Mouse (Mus musculus) olfactory bulb, adult 2 months (tissue): Measurements from ENCODE around the gene Gnmt. TPM values are rescaled to one million over a fixed set of nuclear protein-coding genes. Genes with fewer than 3 reads are reported as not detected.

Source experiments
- H3K27ac ChIP-seq: fragments of 200-500 bp; 2 replicates; pipeline ENCODE4 v1.5.1; 2012; ENCODE audit warnings: low read depth, low read length; ENCODE audit not compliant: insufficient read depth
- H3K4me1 ChIP-seq: fragments of 200-500 bp; 2 replicates; pipeline ENCODE4 v1.6.1; 2012; ENCODE audit warnings: low read length; ENCODE audit not compliant: control insufficient read depth, insufficient read depth
- H3K4me3 ChIP-seq: fragments of 200-500 bp; 2 replicates; pipeline ENCODE4 v1.5.1; 2012; ENCODE audit warnings: mild to moderate bottlenecking, low read depth, low read length, moderate library complexity; ENCODE audit not compliant: insufficient read depth
- CTCF ChIP-seq: fragments of 200-500 bp; IDR thresholded peaks from 2 replicates; pipeline ENCODE4 v1.5.1; 2012; ENCODE audit warnings: low read depth, mild to moderate bottlenecking, low read length, moderate library complexity; ENCODE audit not compliant: insufficient read depth
- POLR2A ChIP-seq: fragments of 200-500 bp; IDR thresholded peaks from 2 replicates; pipeline ENCODE4 v1.6.1; 2012; ENCODE audit warnings: mild to moderate bottlenecking, low read depth, low read length, moderate library complexity; ENCODE audit not compliant: insufficient read depth
- WGBS: fragments of 180-500 bp; shearing (Covaris S2); methylation state at CpG from one replicate; pipeline ENCODE4 v1.1.7; 2018; 5-methylcytosine and 5-hydroxymethylcytosine counted together
- polyA plus RNA-seq: library from polyadenylated mRNA; stranded (reverse); fragments of >200 nt; gene quantifications from 2 replicates; pipeline ENCODE4 v1.2.4, GENCODE M21; 2012; ENCODE audit warnings: low replicate concordance; ENCODE audit not compliant: missing spikeins, insufficient read depth, insufficient read length

Gnmt gene
- polyA plus RNA-seq, 1 experiment = not detected

GRCm38 (mm10) chr17:46747806-46748205, 18.8 kb upstream of the Gnmt start:
- WGBS = 95% methylated on average over 2 of the region's 2 CpGs
- no peak overlapping the region for H3K4me3 ChIP-seq
- TF ChIP-seq POLR2A (no peak), CTCF (no peak)

GRCm38 (mm10) chr17:46747234-46747633, 18.3 kb upstream of the Gnmt start:
- TF ChIP-seq POLR2A (no peak), CTCF (no peak)
- Histone ChIP-seq H3K27ac (no peak overlapping the region), H3K4me1 (peaks cover 9% of the 10 kb centered on the region; the same call in 1 of the 2 replicates), H3K4me3 (no peak overlapping the region)
- WGBS = 78% methylated on average over 8 of the region's 8 CpGs

More at GRCm38 (mm10) chr17:46747806-46748205, 18.8 kb upstream of the Gnmt start:
- H3K27ac ChIP-seq = no peak overlapping the region
- H3K4me1 ChIP-seq = peaks cover 9% of the 10 kb centered on the region; the same call in 1 of the 2 replicates

- no peak for TF ChIP-seq CTCF
- no peak for TF ChIP-seq POLR2A
- Histone ChIP-seq H3K4me3 (no peak overlapping the region), H3K4me1 (peaks cover 4% of the 10 kb centered on the region; the same call in 1 of the 2 replicates), H3K27ac (no peak overlapping the region)
- 90% methylated on average over 2 of the region's 2 CpGs for WGBS
Measured at GRCm38 (mm10) chr17:46745506-46745905, 16.5 kb upstream of the Gnmt start.

GRCm38 (mm10) chr17:46742986-46743385, 14.0 kb upstream of the Gnmt start:
- TF ChIP-seq CTCF (no peak), POLR2A (no peak)
- Histone ChIP-seq H3K27ac (no peak overlapping the region), H3K4me3 (no peak overlapping the region), H3K4me1 (no peaks in the 10 kb centered on the region)
- 64% methylated on average over 9 of the region's 9 CpGs for WGBS

DNA sequence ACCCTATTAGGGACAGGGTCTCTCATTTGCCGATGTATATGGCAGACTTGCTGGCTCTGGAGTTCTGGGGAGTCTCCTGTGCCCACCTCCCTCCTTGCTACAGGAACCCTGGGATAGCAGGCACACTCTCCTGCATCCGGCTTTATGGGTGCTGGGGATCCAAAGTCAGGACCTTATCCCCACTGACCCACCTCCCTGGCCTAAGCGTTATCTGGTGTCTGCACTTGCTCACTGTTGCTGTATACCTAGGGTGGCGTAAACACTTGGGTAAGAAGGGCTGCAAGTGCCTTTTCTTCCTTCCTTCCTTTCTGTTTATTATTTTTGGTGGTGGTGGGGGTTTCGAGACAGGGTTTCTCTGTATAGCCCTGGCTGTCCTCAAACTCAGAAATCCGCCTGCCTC, 12.3 kb upstream of the Gnmt start:
- H3K27ac ChIP-seq = no peak overlapping the region
- no peak for TF ChIP-seq CTCF
- 94% methylated on average over 6 of the region's 6 CpGs for WGBS
- H3K4me1 ChIP-seq = no peaks in the 10 kb centered on the region
- H3K4me3 ChIP-seq = no peak overlapping the region

GRCm38 (mm10) chr17:46736160-46736559, 7.2 kb upstream of the Gnmt start:
- Histone ChIP-seq H3K4me1 (no peaks in the 10 kb centered on the region), H3K27ac (no peak overlapping the region), H3K4me3 (no peak overlapping the region)
- TF ChIP-seq CTCF (no peak), POLR2A (no peak)
- 59% methylated on average over 9 of the region's 10 CpGs for WGBS

DNA sequence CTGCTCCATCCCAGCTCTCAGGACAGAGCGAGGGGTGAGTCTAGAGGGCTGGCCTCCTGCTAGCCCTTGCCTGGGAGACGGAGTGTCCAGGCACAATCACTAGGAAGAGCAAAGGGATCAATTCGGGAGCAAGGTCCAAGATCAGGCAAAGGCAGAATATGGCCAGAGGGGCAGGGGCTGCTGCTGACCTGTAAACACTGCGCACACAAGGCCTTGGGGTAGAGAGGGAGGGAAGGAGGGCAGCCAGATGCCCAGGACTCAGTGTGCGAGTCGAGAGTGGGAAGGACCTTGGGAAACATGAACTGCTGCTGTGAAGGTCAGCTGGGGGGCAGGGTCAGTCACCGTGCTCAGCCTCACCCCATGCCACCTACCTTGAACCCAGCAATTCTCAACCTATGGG, 6.3 kb upstream of the Gnmt start:
- H3K27ac ChIP-seq = no peak overlapping the region
- H3K4me1 ChIP-seq = no peaks in the 10 kb centered on the region
- WGBS = 87% methylated on average over 7 of the region's 7 CpGs
- TF ChIP-seq POLR2A (no peak), CTCF (no peak)
- no peak overlapping the region for H3K4me3 ChIP-seq

- Histone ChIP-seq H3K4me3 (no peak overlapping the region), H3K27ac (no peak overlapping the region), H3K4me1 (peaks cover under 1% of the 10 kb centered on the region; the same call in 1 of the 2 replicates)
- TF ChIP-seq CTCF (no peak), POLR2A (no peak)
- 96% methylated on average over 3 of the region's 3 CpGs for WGBS
Measured at GRCm38 (mm10) chr17:46734055-46734454, 5.1 kb upstream of the Gnmt start.

DNA sequence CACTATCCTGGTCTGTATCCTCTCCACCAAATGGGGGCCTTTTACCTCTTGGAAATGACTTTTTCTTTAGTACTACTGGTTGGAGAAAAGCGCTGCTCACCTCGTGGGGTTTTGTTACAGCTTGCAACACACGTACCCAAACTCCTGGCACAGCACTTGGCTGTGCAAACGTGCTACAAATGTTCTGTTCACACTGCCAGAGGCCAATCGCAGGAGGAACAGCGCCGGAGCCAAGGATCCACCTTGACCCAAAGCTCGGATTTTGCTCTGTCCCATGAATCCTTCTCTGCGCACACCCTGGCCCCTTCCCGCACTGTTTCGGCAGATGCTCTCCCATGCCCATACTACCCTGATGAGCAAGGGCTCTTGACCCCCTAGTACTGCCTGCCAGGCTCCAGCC, 472 bp downstream of the Gnmt start:
- WGBS = 56% methylated on average over 11 of the region's 11 CpGs
- no peak for TF ChIP-seq CTCF
- no peak for TF ChIP-seq POLR2A
- no peak overlapping the region for H3K27ac ChIP-seq
- H3K4me3 ChIP-seq = no peak overlapping the region
- peaks cover 5% of the 10 kb centered on the region; the same call in 1 of the 2 replicates for H3K4me1 ChIP-seq

DNA sequence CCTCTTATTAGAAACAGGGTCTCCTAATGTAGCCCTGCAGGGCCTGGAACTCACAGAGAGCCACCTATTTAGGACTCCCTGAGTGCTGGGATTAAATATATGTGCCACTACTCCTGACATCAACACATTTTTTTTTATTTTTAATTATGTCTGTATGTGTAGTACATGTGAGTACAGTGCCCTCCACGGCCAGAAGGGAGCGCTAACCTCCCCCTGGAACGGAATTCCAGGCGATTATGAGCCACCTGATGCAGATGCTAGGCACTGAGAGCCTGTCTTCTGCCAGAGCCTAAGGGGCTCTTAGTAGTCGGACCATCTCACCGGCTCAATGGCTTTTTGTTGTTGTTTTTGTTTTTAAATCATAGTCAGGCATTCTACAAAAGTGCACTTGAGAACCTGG, 947 bp downstream of the Gnmt start:
- TF ChIP-seq POLR2A (no peak), CTCF (no peak)
- Histone ChIP-seq H3K4me1 (peaks cover 5% of the 10 kb centered on the region; the same call in 1 of the 2 replicates), H3K4me3 (no peak overlapping the region), H3K27ac (no peak overlapping the region)
- WGBS = 45% methylated on average over 6 of the region's 6 CpGs

DNA sequence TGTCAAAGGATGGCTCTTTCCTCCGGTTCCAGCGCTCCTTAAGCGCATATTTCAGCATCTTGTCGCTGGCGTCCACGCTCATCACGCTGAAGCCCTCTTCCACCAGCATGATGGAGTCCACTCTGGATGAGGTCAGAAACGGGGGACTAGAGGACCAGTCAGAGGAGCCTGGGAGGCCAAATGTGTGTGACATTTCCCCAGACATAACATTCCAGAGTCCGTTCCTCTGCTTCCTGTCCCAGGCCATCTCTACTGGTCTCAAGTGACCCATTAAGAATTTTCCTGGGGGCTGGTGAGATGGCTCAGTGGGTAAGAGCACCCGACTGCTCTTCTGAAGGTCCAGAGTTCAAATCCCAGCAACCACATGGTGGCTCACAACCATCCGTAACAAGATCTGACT, 1.7 kb downstream of the Gnmt start:
- H3K4me1 ChIP-seq = peaks cover 5% of the 10 kb centered on the region; the same call in 1 of the 2 replicates
- no peak overlapping the region for H3K27ac ChIP-seq
- H3K4me3 ChIP-seq = no peak overlapping the region
- TF ChIP-seq POLR2A (no peak), CTCF (no peak)
- 92% methylated on average over 11 of the region's 11 CpGs for WGBS
